Mouse (Mus musculus) limb, embryonic 13.5 days (tissue): ENCODE measurements at regions not wholly inside any gene's neighbourhood (a gene's known extent, or its start where the extent isn't known, plus 50 kb on each side); places are given as distances from the start of the nearest gene placed in this dataset.

ENCODE experiments used
- ATAC-seq: fragments of 200-750 bp; cut with Nextera tagmentation; 2 replicates; pipeline ENCODE4 v1.8.0; 2017; ENCODE audit warnings: low read depth, moderate number of reproducible peaks, moderate TSS enrichment; ENCODE audit not compliant: low FRiP score
- H3K27ac ChIP-seq: fragments of 300-500 bp; sonication (generic); 2 replicates; pipeline ENCODE4 v1.5.1; 2015; ENCODE audit warnings: inconsistent platforms, mild to moderate bottlenecking, moderate library complexity
- H3K27me3 ChIP-seq: fragments of 300-500 bp; sonication (generic); 2 replicates; pipeline ENCODE4 v1.6.1; 2015; ENCODE audit warnings: mild to moderate bottlenecking, inconsistent platforms
- H3K36me3 ChIP-seq: fragments of 300-500 bp; sonication (generic); 2 replicates; pipeline ENCODE4 v1.6.1; 2015; ENCODE audit warnings: inconsistent platforms, mild to moderate bottlenecking, moderate library complexity
- H3K4me1 ChIP-seq: fragments of 300-500 bp; sonication (generic); 2 replicates; pipeline ENCODE4 v1.6.1; 2015; ENCODE audit warnings: inconsistent platforms
- H3K4me2 ChIP-seq: fragments of 300-500 bp; sonication (generic); replicated peaks from 2 replicates; pipeline ENCODE4 v1.6.1; 2015; ENCODE audit warnings: inconsistent platforms, mild to moderate bottlenecking, moderate library complexity
- H3K4me3 ChIP-seq: fragments of 300-500 bp; sonication (generic); 2 replicates; pipeline ENCODE4 v1.5.1; 2015; ENCODE audit warnings: moderate library complexity, mild to moderate bottlenecking, inconsistent platforms
- H3K9ac ChIP-seq: fragments of 300-500 bp; sonication (generic); 2 replicates; pipeline ENCODE4 v1.6.1; 2015; ENCODE audit warnings: mild to moderate bottlenecking, inconsistent platforms
- H3K9me3 ChIP-seq: fragments of 300-500 bp; sonication (generic); 2 replicates; pipeline ENCODE4 v1.6.1; 2016; ENCODE audit warnings: inconsistent platforms
- WGBS: fragments of 180-500 bp; shearing (Covaris S2); methylation state at CpG from one replicate; pipeline ENCODE4 v1.1.7; 2015; 5-methylcytosine and 5-hydroxymethylcytosine counted together

GRCm38 (mm10) chr17:77200256-77200655 lies 999.8 kb upstream of the Crim1 start:
- Histone ChIP-seq H3K4me3 (no peak overlapping the region), H3K27ac (no peak overlapping the region), H3K4me1 (peaks cover 7% of the 10 kb centered on the region), H3K27me3 (no peaks in the 10 kb centered on the region), H3K9me3 (no peaks in the 10 kb centered on the region), H3K4me2 (no peak overlapping the region), H3K36me3 (no peaks in the 10 kb centered on the region), H3K9ac (no peak overlapping the region)
- ATAC-seq: peak; percentile 90

DNA sequence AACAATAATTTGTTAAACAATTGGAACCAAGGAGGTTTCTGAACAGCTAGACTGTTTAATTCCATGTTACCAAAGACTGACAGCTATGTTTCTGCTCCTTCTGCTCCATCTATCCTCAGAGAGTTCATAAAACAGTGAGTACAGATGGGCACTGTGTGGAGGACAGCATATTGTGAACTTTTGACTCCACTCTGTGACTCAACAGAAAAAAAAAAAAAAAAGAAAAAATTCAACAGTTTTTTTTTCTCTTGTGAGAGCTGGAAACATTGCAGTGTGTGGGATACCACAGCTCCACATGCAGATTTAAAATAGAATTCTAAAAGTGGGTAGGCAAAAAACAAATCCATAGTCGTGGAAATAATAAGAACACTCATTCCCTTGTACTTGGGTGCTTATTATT lies 999.4 kb upstream of the Crim1 start:
- Histone ChIP-seq H3K27ac (no peak overlapping the region), H3K27me3 (no peaks in the 10 kb centered on the region), H3K9ac (no peak overlapping the region), H3K9me3 (no peaks in the 10 kb centered on the region), H3K4me1 (peaks cover 7% of the 10 kb centered on the region), H3K4me3 (no peak overlapping the region), H3K36me3 (no peaks in the 10 kb centered on the region), H3K4me2 (no peak overlapping the region)
- ATAC-seq: peak; percentile 90
- 38% methylated on average over 1 of the region's 1 CpGs for WGBS

DNA sequence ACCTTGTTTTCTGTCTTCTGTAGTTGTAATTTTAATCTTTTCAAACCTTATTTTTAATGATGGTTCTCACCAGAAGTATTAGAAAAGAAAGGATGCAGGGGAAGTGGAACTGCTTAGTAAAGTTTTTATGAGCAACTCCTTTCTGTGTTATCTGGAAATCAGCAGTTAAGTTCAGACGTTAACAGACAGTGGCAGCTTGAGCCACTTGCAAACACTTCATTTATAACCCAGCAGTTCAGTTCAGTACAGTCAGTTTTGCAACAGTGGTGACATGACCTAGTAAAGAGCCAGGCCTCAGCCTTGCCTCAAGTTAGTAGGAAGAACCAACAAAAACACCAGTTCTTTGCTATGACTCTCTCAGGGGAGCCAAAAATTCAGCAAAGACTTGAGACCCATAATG lies 989.1 kb upstream of the Crim1 start:
- WGBS: 28% methylated on average over 1 of the region's 1 CpGs
- H3K36me3 ChIP-seq: no peaks in the 10 kb centered on the region
- no peak overlapping the region for H3K4me3 ChIP-seq
- no peaks in the 10 kb centered on the region for H3K4me1 ChIP-seq
- ATAC-seq: no peak
- no peak overlapping the region for H3K4me2 ChIP-seq
- no peaks in the 10 kb centered on the region for H3K27me3 ChIP-seq
- no peak overlapping the region for H3K9ac ChIP-seq
- H3K9me3 ChIP-seq: no peaks in the 10 kb centered on the region
- no peak overlapping the region for H3K27ac ChIP-seq

DNA sequence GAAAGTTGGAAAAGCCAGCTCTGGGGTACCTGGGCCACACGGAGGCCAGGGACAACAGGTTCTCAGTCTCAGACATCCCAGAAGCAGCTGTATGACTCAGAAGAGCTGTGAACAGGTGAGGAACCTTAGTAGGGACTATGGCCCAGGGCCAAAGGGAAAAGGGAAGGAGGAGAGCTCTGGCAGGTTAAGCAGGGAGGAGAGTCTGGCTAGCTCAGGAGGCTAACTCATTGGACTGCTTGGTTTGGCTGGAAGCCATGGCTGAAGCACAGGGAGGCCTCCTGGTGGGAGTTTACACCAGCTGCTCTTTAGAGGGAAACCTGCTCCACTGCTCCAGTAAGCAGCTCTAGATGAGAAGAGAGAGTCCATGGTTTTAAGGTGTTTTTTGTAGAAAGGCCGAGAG lies 955.0 kb upstream of the Crim1 start:
- H3K27me3 ChIP-seq: no peaks in the 10 kb centered on the region
- no peak overlapping the region for H3K9ac ChIP-seq
- no peak overlapping the region for H3K27ac ChIP-seq
- H3K4me1 ChIP-seq: no peaks in the 10 kb centered on the region
- H3K9me3 ChIP-seq: no peaks in the 10 kb centered on the region
- no peaks in the 10 kb centered on the region for H3K36me3 ChIP-seq
- peak; percentile 67; the same call in 1 of the 2 replicates for ATAC-seq
- no peak overlapping the region for H3K4me3 ChIP-seq
- WGBS: 60% methylated on average over 2 of the region's 2 CpGs
- H3K4me2 ChIP-seq: no peak overlapping the region
